Mouse (Mus musculus): ENCODE data around the gene Ckm. TPM values are rescaled to one million over a fixed set of nuclear protein-coding genes. Genes with fewer than 3 reads are reported as not detected.

Ckm gene
- total and polyA plus RNA-seq, 2 experiments: 0.18 to 11.0 TPM

- no peak overlapping the region for H3K27ac ChIP-seq (replicated peaks; ENCODE audit: insufficient read depth, low read depth, low read length)
- no peak for DNase-seq (ENCODE audit: extremely low read depth, low read depth, low spot score)
- H3K4me3 ChIP-seq (ENCODE audit: insufficient read depth, low read depth, low read length): no peak overlapping the region
- no peaks in the 10 kb centered on the region for H3K27me3 ChIP-seq (ENCODE audit: control insufficient read depth, insufficient read depth, low read length)
- 90% methylated on average over 10 of the region's 10 CpGs for WGBS
- H3K4me1 ChIP-seq (ENCODE audit: control insufficient read depth, insufficient read depth, low read length): no peaks in the 10 kb centered on the region
- peaks cover 2% of the 10 kb centered on the region; the same call in 1 of the 2 replicates for H3K36me3 ChIP-seq (ENCODE audit: control insufficient read depth, insufficient read depth, low read length)
- no peaks in the 10 kb centered on the region for H3K79me2 ChIP-seq (ENCODE audit: control insufficient read depth, insufficient read depth, low read length)
- H3K9ac ChIP-seq (ENCODE audit: low read depth, low read length): no peak overlapping the region
- TF ChIP-seq POLR2A (IDR thresholded peaks at IDR 0.05; ENCODE audit: extremely low read depth, insufficient read depth, low read length): no peak
Measured at GRCm38 (mm10) chr7:19388699-19389413, 15.7 kb upstream of the Ckm start.

DNA sequence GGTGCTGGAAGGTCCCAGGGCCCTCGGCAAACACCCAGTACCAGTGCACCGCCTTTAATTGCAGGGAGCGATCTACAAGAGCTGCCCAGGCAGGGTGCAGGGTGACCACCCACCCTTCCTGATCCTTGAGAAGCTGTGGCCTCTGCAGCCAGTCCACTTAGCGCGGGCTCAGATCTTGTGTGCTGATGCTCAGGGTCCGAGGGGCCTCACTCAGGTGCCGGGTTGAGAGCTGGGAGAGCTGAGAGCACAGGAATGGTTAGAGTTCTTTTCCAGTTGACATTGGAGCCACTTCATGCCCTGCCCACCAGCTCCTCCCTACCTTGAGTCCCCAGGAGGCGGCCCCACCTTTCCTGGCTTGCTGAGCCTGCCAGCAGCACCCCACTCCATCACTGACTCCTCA is 10.1 kb upstream of the Ckm start:
- Histone ChIP-seq H3K4me3 (ENCODE audit: insufficient read depth, low read depth, low read length) (no peak overlapping the region), H3K79me2 (ENCODE audit: control insufficient read depth, insufficient read depth, low read length) (no peaks in the 10 kb centered on the region), H3K9ac (ENCODE audit: low read depth, low read length) (no peak overlapping the region), H3K36me3 (ENCODE audit: control insufficient read depth, insufficient read depth, low read length) (peaks cover 2% of the 10 kb centered on the region; the same call in 1 of the 2 replicates), H3K27me3 (ENCODE audit: control insufficient read depth, insufficient read depth, low read length) (peaks cover 4% of the 10 kb centered on the region; the same call in 1 of the 2 replicates), H3K4me1 (ENCODE audit: control insufficient read depth, insufficient read depth, low read length) (no peaks in the 10 kb centered on the region), H3K27ac (replicated peaks; ENCODE audit: insufficient read depth, low read depth, low read length) (no peak overlapping the region)
- DNase-seq (ENCODE audit: extremely low read depth, low read depth, low spot score): no peak
- 93% methylated on average over 8 of the region's 8 CpGs for WGBS
- no peak for TF ChIP-seq CTCF (IDR thresholded peaks at IDR 0.05; ENCODE audit: low read depth, low read length)
- TF ChIP-seq POLR2A (IDR thresholded peaks at IDR 0.05; ENCODE audit: extremely low read depth, insufficient read depth, low read length): no peak

GRCm38 (mm10) chr7:19399496-19400280 is 4.9 kb upstream of the Ckm start:
- H3K36me3 ChIP-seq (ENCODE audit: control insufficient read depth, insufficient read depth, low read length): no peaks in the 10 kb centered on the region
- H3K4me1 ChIP-seq (ENCODE audit: control insufficient read depth, insufficient read depth, low read length): peaks cover 2% of the 10 kb centered on the region; the same call in 1 of the 2 replicates
- H3K27ac ChIP-seq (replicated peaks; ENCODE audit: insufficient read depth, low read depth, low read length): no peak overlapping the region
- 9% methylated on average over 27 of the region's 27 CpGs for WGBS
- TF ChIP-seq POLR2A (IDR thresholded peaks at IDR 0.05; ENCODE audit: extremely low read depth, insufficient read depth, low read length) (no peak), CTCF (IDR thresholded peaks at IDR 0.05; ENCODE audit: low read depth, low read length) (no peak)
- H3K27me3 ChIP-seq (ENCODE audit: control insufficient read depth, insufficient read depth, low read length): peaks cover 21% of the 10 kb centered on the region; the same call in 1 of the 2 replicates
- peak overlapping the region; percentile 12; the same call in 1 of the 2 replicates for H3K4me3 ChIP-seq (ENCODE audit: insufficient read depth, low read depth, low read length)
- no peaks in the 10 kb centered on the region for H3K79me2 ChIP-seq (ENCODE audit: control insufficient read depth, insufficient read depth, low read length)
- no peak for DNase-seq (ENCODE audit: extremely low read depth, low read depth, low spot score)
- no peak overlapping the region for H3K9ac ChIP-seq (ENCODE audit: low read depth, low read length)

DNA sequence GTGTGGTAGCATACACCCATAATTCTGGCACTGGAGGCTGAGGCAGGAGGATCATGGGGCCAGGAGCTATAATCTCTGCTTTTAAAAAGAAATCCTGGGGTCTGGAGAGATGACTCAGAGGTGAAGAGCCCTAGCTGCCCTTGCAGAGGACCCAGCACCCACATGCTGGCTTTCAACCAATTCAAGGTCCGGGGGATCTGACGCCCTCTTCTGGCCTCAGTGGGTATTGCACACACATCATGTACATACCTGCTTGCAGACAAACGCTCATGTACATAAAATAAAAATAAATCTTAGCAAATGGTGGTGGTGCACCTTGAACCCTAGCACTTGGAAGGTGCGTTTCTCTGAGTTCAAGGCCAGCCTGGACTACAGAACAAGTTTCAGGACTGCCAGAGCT is 3.6 kb upstream of the Ckm start:
- H3K4me3 ChIP-seq (ENCODE audit: insufficient read depth, low read depth, low read length): no peak overlapping the region
- DNase-seq (ENCODE audit: extremely low read depth, low read depth, low spot score): no peak
- no peaks in the 10 kb centered on the region for H3K79me2 ChIP-seq (ENCODE audit: control insufficient read depth, insufficient read depth, low read length)
- peaks cover 21% of the 10 kb centered on the region; the same call in 1 of the 2 replicates for H3K27me3 ChIP-seq (ENCODE audit: control insufficient read depth, insufficient read depth, low read length)
- H3K9ac ChIP-seq (ENCODE audit: low read depth, low read length): no peak overlapping the region
- 83% methylated on average over 4 of the region's 4 CpGs for WGBS
- H3K36me3 ChIP-seq (ENCODE audit: control insufficient read depth, insufficient read depth, low read length): no peaks in the 10 kb centered on the region
- TF ChIP-seq CTCF (IDR thresholded peaks at IDR 0.05; ENCODE audit: low read depth, low read length) (no peak), POLR2A (IDR thresholded peaks at IDR 0.05; ENCODE audit: extremely low read depth, insufficient read depth, low read length) (no peak)
- peaks cover 2% of the 10 kb centered on the region; the same call in 1 of the 2 replicates for H3K4me1 ChIP-seq (ENCODE audit: control insufficient read depth, insufficient read depth, low read length)
- H3K27ac ChIP-seq (replicated peaks; ENCODE audit: insufficient read depth, low read depth, low read length): no peak overlapping the region

- no peaks in the 10 kb centered on the region for H3K36me3 ChIP-seq (ENCODE audit: control insufficient read depth, insufficient read depth, low read length)
- WGBS: 83% methylated on average over 9 of the region's 9 CpGs
- no peak overlapping the region for H3K9ac ChIP-seq (ENCODE audit: low read depth, low read length)
- H3K27ac ChIP-seq (replicated peaks; ENCODE audit: insufficient read depth, low read depth, low read length): no peak overlapping the region
- no peak overlapping the region for H3K4me3 ChIP-seq (ENCODE audit: insufficient read depth, low read depth, low read length)
- DNase-seq (ENCODE audit: extremely low read depth, low read depth, low spot score): no peak
- H3K27me3 ChIP-seq (ENCODE audit: control insufficient read depth, insufficient read depth, low read length): peaks cover 21% of the 10 kb centered on the region; the same call in 1 of the 2 replicates
- H3K4me1 ChIP-seq (ENCODE audit: control insufficient read depth, insufficient read depth, low read length): peaks cover 2% of the 10 kb centered on the region; the same call in 1 of the 2 replicates
- no peaks in the 10 kb centered on the region for H3K79me2 ChIP-seq (ENCODE audit: control insufficient read depth, insufficient read depth, low read length)
- TF ChIP-seq CTCF (IDR thresholded peaks at IDR 0.05; ENCODE audit: low read depth, low read length) (no peak), POLR2A (IDR thresholded peaks at IDR 0.05; ENCODE audit: extremely low read depth, insufficient read depth, low read length) (no peak)
Measured at GRCm38 (mm10) chr7:19402535-19403112, 2.0 kb upstream of the Ckm start.
